Mouse (Mus musculus): ENCODE results near the gene Narf.

The Narf gene

GRCm38 (mm10) chr11:121235475-121236238, 1.4 kb upstream of the Narf start:
- DNase-seq (ENCODE audit: low spot score in 2 of 2) = no peak

- DNase-seq (ENCODE audit: low spot score in 2 of 2) = no peak
Measured at GRCm38 (mm10) chr11:121237345-121238128, 484 bp downstream of the Narf start.

GRCm38 (mm10) chr11:121239669-121240068, 2.6 kb downstream of the Narf start:
- DNase-seq (ENCODE audit: low spot score in 2 of 2) = no peak

- DNase-seq (ENCODE audit: low spot score in 2 of 2) = no peak
Measured at GRCm38 (mm10) chr11:121250196-121250595, 13.1 kb downstream of the Narf start.

- DNase-seq (ENCODE audit: low spot score in 2 of 2) = peak; percentile 61 to 83
Measured at GRCm38 (mm10) chr11:121259160-121260100, 22.4 kb downstream of the Narf start, which contains the start of gene Foxk2. Foxk2 (plus strand) TSS chr11:121259990.

GRCm38 (mm10) chr11:121260211-121260906, 23.3 kb downstream of the Narf start:
- peak in 1 of 2 experiments; percentile 19 for DNase-seq (ENCODE audit: low spot score in 2 of 2)

- DNase-seq (ENCODE audit: low spot score in 2 of 2) = no peak
Measured at GRCm38 (mm10) chr11:121261074-121261473, 24.0 kb downstream of the Narf start.

GRCm38 (mm10) chr11:121277516-121277915, 40.5 kb downstream of the Narf start:
- DNase-seq (ENCODE audit: low spot score in 2 of 2) = no peak

GRCm38 (mm10) chr11:121278011-121278410, 41.0 kb downstream of the Narf start:
- no peak for DNase-seq (ENCODE audit: low spot score in 2 of 2)

GRCm38 (mm10) chr11:121282911-121283310, 45.9 kb downstream of the Narf start:
- DNase-seq (ENCODE audit: low spot score in 2 of 2) = no peak

- DNase-seq (ENCODE audit: low spot score in 2 of 2) = no peak
Measured at GRCm38 (mm10) chr11:121289859-121290258, 52.8 kb downstream of the Narf start.

GRCm38 (mm10) chr11:121294771-121295170, 57.7 kb downstream of the Narf start:
- DNase-seq (ENCODE audit: low spot score in 2 of 2) = no peak

- DNase-seq (ENCODE audit: low spot score in 2 of 2) = no peak
Measured at GRCm38 (mm10) chr11:121298493-121298892, 61.4 kb downstream of the Narf start.

GRCm38 (mm10) chr11:121300265-121300664, 63.2 kb downstream of the Narf start:
- DNase-seq (ENCODE audit: low spot score in 2 of 2) = no peak

- DNase-seq (ENCODE audit: low spot score in 2 of 2) = peak; percentile 72 to 80
Measured at GRCm38 (mm10) chr11:121305371-121305770, 68.3 kb downstream of the Narf start.

Data from left cerebral cortex, adult 9 months (tissue).